Mouse (Mus musculus): Measurements from ENCODE around the gene Ip6k3. TPM values are rescaled to one million over a fixed set of nuclear protein-coding genes. Genes with fewer than 3 reads are reported as not detected.

Gene Ip6k3
- polyA plus RNA-seq, 1 experiment from 2014 or later = 0.60 TPM

DNA sequence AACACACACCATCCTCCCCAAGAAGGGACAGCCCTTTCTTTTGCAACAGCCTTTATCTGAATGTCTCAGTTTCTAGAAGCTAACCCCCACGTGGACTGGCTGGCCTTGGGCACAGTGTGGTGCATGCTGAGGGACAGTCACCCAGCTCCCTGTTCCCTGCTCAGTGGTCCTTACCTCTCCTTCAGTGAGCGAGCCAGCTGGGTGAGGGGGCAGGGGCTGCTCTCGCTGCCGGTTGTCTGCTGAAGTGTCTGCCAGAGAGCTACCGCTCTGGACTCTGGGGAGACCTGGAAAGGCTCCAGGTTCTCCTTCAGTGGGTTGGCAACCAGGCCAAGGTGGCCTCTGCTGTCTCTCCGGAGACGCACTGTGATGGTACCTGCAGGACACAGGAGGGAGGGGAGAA, 16.7 kb downstream of the Ip6k3 start:
- Histone ChIP-seq H3K4me1 (replicated peaks; ENCODE audit: control insufficient read depth, insufficient read depth, low read length) (peaks cover 29% of the 10 kb centered on the region), H3K27me3 (ENCODE audit: control insufficient read depth, insufficient read depth, low read length) (no peaks in the 10 kb centered on the region), H3K9me3 (ENCODE audit: control insufficient read depth, low read length) (no peaks in the 10 kb centered on the region), H3K9ac (no peak overlapping the region), H3K27ac (no peak overlapping the region), H3K4me3 (replicated peaks; ENCODE audit: low read length) (no peak overlapping the region), H3K36me3 (replicated peaks; ENCODE audit: control insufficient read depth, insufficient read depth) (no peaks in the 10 kb centered on the region), H3K4me2 (replicated peaks) (no peak overlapping the region)
- WGBS = 53% methylated on average over 7 of the region's 7 CpGs
- ATAC-seq (ENCODE audit: low FRiP score) (no peak), DNase-seq (ENCODE audit: low spot score) (no peak)

DNA sequence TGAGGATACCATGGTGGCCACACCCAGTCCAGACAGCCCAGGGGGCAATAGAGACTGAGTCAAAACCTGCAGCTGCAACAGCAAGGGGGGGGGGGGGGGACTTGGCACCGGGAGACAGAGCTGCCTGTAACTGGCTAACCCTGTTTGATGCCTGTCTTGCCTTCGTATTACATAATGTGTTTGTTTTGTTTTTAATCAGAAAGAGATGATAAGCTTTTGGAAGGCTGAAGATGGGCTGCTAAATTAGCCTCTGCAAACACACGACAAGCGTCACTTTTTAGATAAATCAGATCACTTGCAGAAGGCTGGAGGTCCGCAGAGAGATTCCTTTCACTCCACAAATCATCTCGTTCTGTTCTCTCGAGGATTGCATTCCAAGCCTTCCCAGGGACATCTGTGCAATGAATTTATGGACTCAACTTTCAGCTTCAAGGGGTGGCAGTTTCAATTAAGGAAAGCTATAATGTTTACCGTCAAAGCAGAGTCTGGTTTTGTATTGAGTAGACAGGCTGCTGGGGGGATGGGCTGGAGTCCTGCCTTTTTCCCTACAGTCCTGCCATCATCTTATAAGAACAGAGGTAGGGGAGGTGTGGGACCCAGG, 21.2 kb downstream of the Ip6k3 start:
- DNase-seq (ENCODE audit: low spot score) (no peak), ATAC-seq (ENCODE audit: low FRiP score) (no peak)
- Histone ChIP-seq H3K27ac (no peak overlapping the region), H3K4me3 (replicated peaks; ENCODE audit: low read length) (no peak overlapping the region), H3K4me1 (replicated peaks; ENCODE audit: control insufficient read depth, insufficient read depth, low read length) (peaks cover 30% of the 10 kb centered on the region), H3K27me3 (ENCODE audit: control insufficient read depth, insufficient read depth, low read length) (no peaks in the 10 kb centered on the region), H3K36me3 (replicated peaks; ENCODE audit: control insufficient read depth, insufficient read depth) (no peaks in the 10 kb centered on the region), H3K4me2 (replicated peaks) (no peak overlapping the region), H3K9me3 (ENCODE audit: control insufficient read depth, low read length) (no peaks in the 10 kb centered on the region), H3K9ac (no peak overlapping the region)
- WGBS = 21% methylated on average over 8 of the region's 8 CpGs

- Histone ChIP-seq H3K9ac (no peak overlapping the region), H3K9me3 (ENCODE audit: control insufficient read depth, low read length) (no peaks in the 10 kb centered on the region), H3K27me3 (ENCODE audit: control insufficient read depth, insufficient read depth, low read length) (no peaks in the 10 kb centered on the region), H3K4me3 (replicated peaks; ENCODE audit: low read length) (no peak overlapping the region), H3K4me1 (replicated peaks; ENCODE audit: control insufficient read depth, insufficient read depth, low read length) (peaks cover 35% of the 10 kb centered on the region), H3K36me3 (replicated peaks; ENCODE audit: control insufficient read depth, insufficient read depth) (no peaks in the 10 kb centered on the region), H3K4me2 (replicated peaks) (no peak overlapping the region), H3K27ac (no peak overlapping the region)
- DNase-seq (ENCODE audit: low spot score) (no peak), ATAC-seq (ENCODE audit: low FRiP score) (no peak)
- WGBS = 71% methylated on average over 4 of the region's 4 CpGs
Measured at GRCm38 (mm10) chr17:27144152-27144551, 23.4 kb downstream of the Ip6k3 start.

- DNase-seq (ENCODE audit: low spot score) (no peak), ATAC-seq (ENCODE audit: low FRiP score) (no peak)
- Histone ChIP-seq H3K27me3 (ENCODE audit: control insufficient read depth, insufficient read depth, low read length) (no peaks in the 10 kb centered on the region), H3K27ac (no peak overlapping the region), H3K9me3 (ENCODE audit: control insufficient read depth, low read length) (no peaks in the 10 kb centered on the region), H3K4me3 (replicated peaks; ENCODE audit: low read length) (no peak overlapping the region), H3K9ac (no peak overlapping the region), H3K36me3 (replicated peaks; ENCODE audit: control insufficient read depth, insufficient read depth) (no peaks in the 10 kb centered on the region), H3K4me2 (replicated peaks) (no peak overlapping the region), H3K4me1 (replicated peaks; ENCODE audit: control insufficient read depth, insufficient read depth, low read length) (peaks cover 38% of the 10 kb centered on the region)
- 49% methylated on average over 10 of the region's 10 CpGs for WGBS
Measured at GRCm38 (mm10) chr17:27141971-27142450, 25.6 kb downstream of the Ip6k3 start.

DNA sequence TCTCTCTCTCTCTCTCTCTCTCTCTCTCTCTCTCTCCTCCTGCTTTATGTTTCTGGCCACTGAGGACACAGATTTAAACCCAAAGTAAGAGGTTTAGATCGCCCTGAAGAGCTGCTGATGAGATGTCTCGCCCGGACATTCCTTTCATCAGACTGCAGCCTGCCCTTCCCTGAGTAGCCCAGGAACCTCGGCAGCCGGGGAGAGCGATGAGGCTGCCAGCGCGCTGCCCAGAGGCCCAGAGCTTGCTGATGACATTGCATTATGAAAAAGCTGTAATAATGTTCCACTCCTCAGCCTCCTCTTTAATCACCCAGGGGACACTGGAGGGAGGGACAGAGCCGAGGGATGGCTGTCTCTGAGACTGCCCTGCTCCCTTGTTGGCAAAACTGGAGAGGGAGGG, 27.3 kb downstream of the Ip6k3 start:
- Histone ChIP-seq H3K27ac (peak overlapping the region; percentile 60; the same call in 1 of the 2 replicates), H3K4me2 (replicated peaks) (no peak overlapping the region), H3K4me1 (replicated peaks; ENCODE audit: control insufficient read depth, insufficient read depth, low read length) (peaks cover 27% of the 10 kb centered on the region), H3K9ac (0 out of 2 replicates have a peak overlapping the region, but pooled peaks have one; percentile 5), H3K36me3 (replicated peaks; ENCODE audit: control insufficient read depth, insufficient read depth) (no peaks in the 10 kb centered on the region), H3K27me3 (ENCODE audit: control insufficient read depth, insufficient read depth, low read length) (no peaks in the 10 kb centered on the region), H3K4me3 (replicated peaks; ENCODE audit: low read length) (no peak overlapping the region), H3K9me3 (ENCODE audit: control insufficient read depth, low read length) (no peaks in the 10 kb centered on the region)
- DNase-seq (ENCODE audit: low spot score) (no peak), ATAC-seq (ENCODE audit: low FRiP score) (no peak)
- 29% methylated on average over 9 of the region's 9 CpGs for WGBS

- H3K27ac ChIP-seq = peak overlapping the region; percentile 60
- no peaks in the 10 kb centered on the region for H3K9me3 ChIP-seq (ENCODE audit: control insufficient read depth, low read length)
- no peak overlapping the region for H3K4me2 ChIP-seq (replicated peaks)
- H3K4me3 ChIP-seq (replicated peaks; ENCODE audit: low read length) = no peak overlapping the region
- H3K36me3 ChIP-seq (replicated peaks; ENCODE audit: control insufficient read depth, insufficient read depth) = no peaks in the 10 kb centered on the region
- DNase-seq (ENCODE audit: low spot score) = no peak
- no peak for ATAC-seq (ENCODE audit: low FRiP score)
- H3K4me1 ChIP-seq (replicated peaks; ENCODE audit: control insufficient read depth, insufficient read depth, low read length) = peaks cover 27% of the 10 kb centered on the region
- WGBS = 26% methylated on average over 7 of the region's 7 CpGs
- H3K27me3 ChIP-seq (ENCODE audit: control insufficient read depth, insufficient read depth, low read length) = 0 out of 2 replicates have a peak, but pooled peaks cover 3% of the 10 kb centered on the region
- H3K9ac ChIP-seq = no peak overlapping the region
Measured at GRCm38 (mm10) chr17:27139304-27139703, 28.3 kb downstream of the Ip6k3 start.

- Histone ChIP-seq H3K36me3 (replicated peaks; ENCODE audit: control insufficient read depth, insufficient read depth) (no peaks in the 10 kb centered on the region), H3K9ac (no peak overlapping the region), H3K4me2 (replicated peaks) (no peak overlapping the region), H3K4me3 (replicated peaks; ENCODE audit: low read length) (no peak overlapping the region), H3K27ac (no peak overlapping the region), H3K27me3 (ENCODE audit: control insufficient read depth, insufficient read depth, low read length) (0 out of 2 replicates have a peak, but pooled peaks cover 3% of the 10 kb centered on the region), H3K4me1 (replicated peaks; ENCODE audit: control insufficient read depth, insufficient read depth, low read length) (peaks cover 28% of the 10 kb centered on the region), H3K9me3 (ENCODE audit: control insufficient read depth, low read length) (no peaks in the 10 kb centered on the region)
- DNase-seq (ENCODE audit: low spot score) (no peak), ATAC-seq (ENCODE audit: low FRiP score) (no peak)
- WGBS = 45% methylated on average over 9 of the region's 9 CpGs
Measured at GRCm38 (mm10) chr17:27138396-27138795, 29.2 kb downstream of the Ip6k3 start.

- Histone ChIP-seq H3K4me2 (replicated peaks) (no peak overlapping the region), H3K27ac (no peak overlapping the region)
Measured at GRCm38 (mm10) chr17:27134715-27135114, 32.9 kb downstream of the Ip6k3 start.

GRCm38 (mm10) chr17:27134187-27134586, 33.4 kb downstream of the Ip6k3 start:
- peak overlapping the region; percentile 74; the same call in 1 of the 2 replicates for H3K9ac ChIP-seq
- no peaks in the 10 kb centered on the region for H3K36me3 ChIP-seq (replicated peaks; ENCODE audit: control insufficient read depth, insufficient read depth)
- peaks cover 43% of the 10 kb centered on the region for H3K4me1 ChIP-seq (replicated peaks; ENCODE audit: control insufficient read depth, insufficient read depth, low read length)
- H3K27me3 ChIP-seq (ENCODE audit: control insufficient read depth, insufficient read depth, low read length) = 0 out of 2 replicates have a peak, but pooled peaks cover 3% of the 10 kb centered on the region
- peak overlapping the region; percentile 87 for H3K27ac ChIP-seq
- 31% methylated on average over 9 of the region's 9 CpGs for WGBS
- no peak for DNase-seq (ENCODE audit: low spot score)
- peak overlapping the region; percentile 55 for H3K4me2 ChIP-seq (replicated peaks)
- H3K9me3 ChIP-seq (ENCODE audit: control insufficient read depth, low read length) = no peaks in the 10 kb centered on the region
- ATAC-seq (ENCODE audit: low FRiP score) = peak; percentile 19
- peak overlapping the region; percentile 52 for H3K4me3 ChIP-seq (replicated peaks; ENCODE audit: low read length)

More at GRCm38 (mm10) chr17:27134715-27135114, 32.9 kb downstream of the Ip6k3 start:
- H3K9ac ChIP-seq = no peak overlapping the region
- WGBS = 43% methylated on average over 3 of the region's 3 CpGs
- H3K36me3 ChIP-seq (replicated peaks; ENCODE audit: control insufficient read depth, insufficient read depth) = no peaks in the 10 kb centered on the region
- peaks cover 43% of the 10 kb centered on the region for H3K4me1 ChIP-seq (replicated peaks; ENCODE audit: control insufficient read depth, insufficient read depth, low read length)
- H3K27me3 ChIP-seq (ENCODE audit: control insufficient read depth, insufficient read depth, low read length) = 0 out of 2 replicates have a peak, but pooled peaks cover 3% of the 10 kb centered on the region
- DNase-seq (ENCODE audit: low spot score) (no peak), ATAC-seq (ENCODE audit: low FRiP score) (no peak)
- H3K4me3 ChIP-seq (replicated peaks; ENCODE audit: low read length) = no peak overlapping the region
- no peaks in the 10 kb centered on the region for H3K9me3 ChIP-seq (ENCODE audit: control insufficient read depth, low read length)

Measured in hindbrain, embryonic 14.5 days (tissue).